Mouse (Mus musculus) ES-Bruce4 (cell line): ENCODE results near the gene Fn3k. TPM values are rescaled to one million over a fixed set of nuclear protein-coding genes. Genes with fewer than 3 reads are reported as not detected.

Experiments
- H3K27ac ChIP-seq: 2 replicates; pipeline ENCODE4 v1.5.1; 2012; ENCODE audit warnings: low read length, inconsistent platforms; ENCODE audit not compliant: insufficient read depth
- H3K27me3 ChIP-seq: 2 replicates; pipeline ENCODE4 v1.6.1; 2012; ENCODE audit warnings: mild to moderate bottlenecking, low read length, inconsistent platforms; ENCODE audit not compliant: control insufficient read depth, poor library complexity, insufficient read depth, severe bottlenecking
- H3K36me3 ChIP-seq: 2 replicates; pipeline ENCODE4 v1.6.1; 2012; ENCODE audit warnings: inconsistent platforms, mild to moderate bottlenecking, low read length, moderate library complexity; ENCODE audit not compliant: control insufficient read depth, poor library complexity, insufficient read depth, severe bottlenecking
- H3K4me1 ChIP-seq: one replicate; pipeline ENCODE4 v1.8.1; 2011; ENCODE audit warnings: low read length; ENCODE audit not compliant: control insufficient read depth, insufficient read depth
- H3K4me3 ChIP-seq: 2 replicates; pipeline ENCODE4 v1.5.1; 2011; ENCODE audit warnings: low read depth, mild to moderate bottlenecking, low read length
- H3K9ac ChIP-seq: 2 replicates; pipeline ENCODE4 v1.6.1; 2012; ENCODE audit warnings: low read depth, mild to moderate bottlenecking, inconsistent platforms; ENCODE audit not compliant: poor library complexity, severe bottlenecking
- H3K9me3 ChIP-seq: replicated peaks from 2 replicates; pipeline ENCODE4 v1.6.1; 2012; ENCODE audit warnings: mild to moderate bottlenecking, low read length, inconsistent platforms; ENCODE audit not compliant: control insufficient read depth, poor library complexity, insufficient read depth, severe bottlenecking
- CTCF ChIP-seq: IDR thresholded peaks from one replicate; pipeline ENCODE4 v1.8.1; 2011; ENCODE audit warnings: low read depth, low read length
- EP300 ChIP-seq: IDR thresholded peaks from 2 replicates; pipeline ENCODE4 v1.6.1; 2011; ENCODE audit warnings: low read depth, low read length; ENCODE audit not compliant: insufficient read depth
- POLR2A ChIP-seq: IDR thresholded peaks from one replicate; pipeline ENCODE4 v1.8.1; 2011; ENCODE audit warnings: low read length; ENCODE audit not compliant: insufficient read depth
- polyA plus RNA-seq: library from polyadenylated mRNA; stranded (reverse); fragments of >200 nt; gene quantifications from 2 replicates; pipeline ENCODE4 v1.2.4, GENCODE M21; 2011; ENCODE audit warnings: low read depth; ENCODE audit not compliant: missing spikeins, insufficient read depth, insufficient read length

Gene Fn3k
- polyA plus RNA-seq: 0.79 and 1.3 TPM in 2 replicates

GRCm38 (mm10) chr11:121434156-121435155, at the start of gene Fn3k:
TSS of gene Fn3k (plus strand) at chr11:121434913.
- H3K9me3 ChIP-seq: no peaks in the 10 kb centered on the region
- H3K27me3 ChIP-seq: no peaks in the 10 kb centered on the region
- no peak within 1 kb of the TSS for H3K9ac ChIP-seq
- H3K4me3 ChIP-seq: peak within 1 kb of the TSS; percentile 64
- no peak within 1 kb of the TSS for H3K27ac ChIP-seq
- TF ChIP-seq EP300 (no peak), CTCF (no peak), POLR2A (no peak)
- H3K36me3 ChIP-seq: peaks cover 2% of the 10 kb centered on the region; the same call in 1 of the 2 replicates
- no peaks in the 10 kb centered on the region for H3K4me1 ChIP-seq

GRCm38 (mm10) chr11:121387750-121388553, 46.8 kb upstream of the Fn3k start, which contains the start of gene Rab40b:
TSS of gene Rab40b (minus strand) at chr11:121388251.
- Histone ChIP-seq H3K36me3 (no peaks in the 10 kb centered on the region), H3K27me3 (no peaks in the 10 kb centered on the region), H3K4me3 (peak within 1 kb of the TSS; percentile 60), H3K9me3 (no peaks in the 10 kb centered on the region), H3K4me1 (peaks cover 2% of the 10 kb centered on the region), H3K9ac (0 out of 2 replicates have a peak within 1 kb of the TSS, but pooled peaks have one; percentile 7), H3K27ac (no peak within 1 kb of the TSS)
- TF ChIP-seq CTCF (no peak), EP300 (no peak), POLR2A (no peak)

- Histone ChIP-seq H3K27me3 (no peaks in the 10 kb centered on the region), H3K4me3 (peak overlapping the region; percentile 5; the same call in 1 of the 2 replicates), H3K27ac (no peak overlapping the region), H3K36me3 (no peaks in the 10 kb centered on the region), H3K4me1 (peaks cover 2% of the 10 kb centered on the region), H3K9me3 (no peaks in the 10 kb centered on the region), H3K9ac (no peak overlapping the region)
- TF ChIP-seq CTCF: no peak
These were observed 46.2 kb upstream of the Fn3k start for GRCm38 (mm10) chr11:121388554-121388945.

GRCm38 (mm10) chr11:121390793-121391192, 43.9 kb upstream of the Fn3k start:
- H3K27ac ChIP-seq: no peak overlapping the region
- no peaks in the 10 kb centered on the region for H3K36me3 ChIP-seq
- H3K4me3 ChIP-seq: no peak overlapping the region
- no peaks in the 10 kb centered on the region for H3K9me3 ChIP-seq
- H3K4me1 ChIP-seq: peaks cover 2% of the 10 kb centered on the region
- H3K9ac ChIP-seq: no peak overlapping the region
- no peaks in the 10 kb centered on the region for H3K27me3 ChIP-seq
- TF ChIP-seq CTCF: no peak
- no peak for TF ChIP-seq EP300
- TF ChIP-seq POLR2A: no peak

- Histone ChIP-seq H3K9me3 (no peaks in the 10 kb centered on the region), H3K27me3 (no peaks in the 10 kb centered on the region), H3K36me3 (no peaks in the 10 kb centered on the region), H3K4me3 (no peak overlapping the region), H3K4me1 (peaks cover 2% of the 10 kb centered on the region), H3K9ac (no peak overlapping the region), H3K27ac (no peak overlapping the region)
- TF ChIP-seq CTCF: no peak
- TF ChIP-seq POLR2A: no peak
- no peak for TF ChIP-seq EP300
These were observed 42.3 kb upstream of the Fn3k start for GRCm38 (mm10) chr11:121392405-121392804.
